Mouse (Mus musculus): ENCODE measurements at regions not wholly inside any gene's neighbourhood (a gene's known extent, or its start where the extent isn't known, plus 50 kb on each side); places are given as distances from the start of the nearest gene placed in this dataset.

DNA sequence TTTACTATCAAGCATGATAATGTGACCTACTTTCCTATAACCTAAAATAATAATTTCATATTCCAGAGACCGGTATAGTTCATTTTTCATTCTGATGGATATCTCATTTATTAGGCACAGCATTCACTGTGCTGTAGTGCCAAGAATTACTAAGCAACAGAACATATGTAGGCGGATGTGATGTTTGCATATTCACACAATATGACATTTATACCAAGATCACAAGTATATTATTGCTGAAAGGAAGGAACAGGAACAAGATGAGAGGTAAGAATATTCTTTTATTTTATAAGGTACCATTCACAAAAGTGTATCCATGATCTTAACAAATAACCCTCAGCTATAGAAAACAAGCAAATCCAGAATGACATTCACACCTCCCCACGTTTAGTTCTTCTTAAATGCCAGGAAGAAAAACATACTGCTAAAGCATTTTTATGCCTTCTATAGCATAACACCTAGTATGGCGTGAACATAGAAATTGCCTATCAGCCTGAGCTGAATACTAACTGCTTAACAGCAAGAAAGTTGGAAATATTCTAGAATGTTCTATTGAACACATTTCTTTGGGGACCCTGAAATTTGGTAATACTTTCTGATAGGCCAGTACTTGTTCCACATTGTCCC, 1062.8 kb upstream of the Acvr2a start:
- no peak for DNase-seq (ENCODE audit: low spot score)
- Histone ChIP-seq H3K27ac (ENCODE audit: low read length) (no peak overlapping the region), H3K4me1 (ENCODE audit: insufficient read depth, low read depth, low read length) (no peaks in the 10 kb centered on the region), H3K27me3 (replicated peaks; ENCODE audit: insufficient read depth, low read length) (no peaks in the 10 kb centered on the region), H3K9ac (replicated peaks; ENCODE audit: low read depth) (no peak overlapping the region), H3K4me2 (replicated peaks; ENCODE audit: low read depth, low read length) (no peak overlapping the region), H3K4me3 (ENCODE audit: low read depth, low read length) (no peak overlapping the region), H3K9me3 (ENCODE audit: low read length) (no peaks in the 10 kb centered on the region), H3K36me3 (ENCODE audit: insufficient read depth, low read length) (no peaks in the 10 kb centered on the region)
- WGBS: 74% methylated on average over 4 of the region's 4 CpGs
- no peak for ATAC-seq
- TF ChIP-seq CTCF (IDR thresholded peaks at IDR 0.05) (no peak), EP300 (IDR thresholded peaks at IDR 0.05) (no peak)

DNA sequence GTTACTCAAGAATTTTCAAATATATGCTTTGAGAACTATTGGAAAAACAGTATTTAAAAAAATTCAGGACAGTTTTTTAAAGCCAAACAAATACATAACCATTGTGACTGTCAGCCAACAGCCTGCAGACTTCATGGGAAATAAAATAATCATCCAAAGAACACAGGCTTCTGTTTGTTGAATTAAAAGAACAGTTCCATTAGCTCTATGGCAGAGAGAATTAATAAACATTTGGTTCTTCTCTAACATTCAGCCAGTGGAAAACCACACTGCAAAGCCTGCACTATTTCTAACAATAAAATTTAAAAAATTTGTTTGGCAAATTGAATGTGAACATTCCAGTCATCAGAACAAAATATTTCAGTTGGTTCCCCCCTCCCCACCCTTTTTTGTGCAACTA, 1058.2 kb upstream of the Acvr2a start:
- TF ChIP-seq EP300 (IDR thresholded peaks at IDR 0.05) (no peak), CTCF (IDR thresholded peaks at IDR 0.05) (no peak)

DNA sequence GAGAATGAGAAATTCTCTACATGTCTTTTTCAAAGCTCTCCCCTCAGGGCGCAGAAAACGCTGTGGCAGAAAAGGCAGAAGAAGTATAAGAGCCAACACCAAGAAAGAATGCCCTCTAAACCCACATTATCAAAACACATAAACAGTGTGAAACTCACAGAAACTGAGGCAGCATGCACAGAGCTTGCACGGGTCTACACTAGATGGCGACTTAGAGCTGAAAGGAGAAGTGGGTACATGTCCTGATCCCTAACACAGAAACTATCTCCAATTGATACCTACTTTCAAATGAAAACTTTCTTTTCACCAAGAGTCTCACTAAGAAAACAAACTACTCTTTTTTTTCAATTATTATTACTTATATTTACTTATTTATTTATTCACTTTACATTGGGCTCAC, 1057.7 kb upstream of the Acvr2a start:
- no peak overlapping the region for H3K9ac ChIP-seq (replicated peaks; ENCODE audit: low read depth)
- H3K4me3 ChIP-seq (ENCODE audit: low read depth, low read length): no peak overlapping the region
- ATAC-seq (no peak), DNase-seq (ENCODE audit: low spot score) (no peak)
- H3K4me2 ChIP-seq (replicated peaks; ENCODE audit: low read depth, low read length): no peak overlapping the region
- no peak overlapping the region for H3K27ac ChIP-seq (ENCODE audit: low read length)
- H3K4me1 ChIP-seq (ENCODE audit: insufficient read depth, low read depth, low read length): no peaks in the 10 kb centered on the region
- WGBS: 58% methylated on average over 4 of the region's 4 CpGs
- peak; percentile 27; the same call in 1 of the 2 replicates for TF ChIP-seq CTCF (IDR thresholded peaks at IDR 0.05)
- no peak for TF ChIP-seq EP300 (IDR thresholded peaks at IDR 0.05)
- H3K36me3 ChIP-seq (ENCODE audit: insufficient read depth, low read length): no peaks in the 10 kb centered on the region
- H3K9me3 ChIP-seq (ENCODE audit: low read length): no peaks in the 10 kb centered on the region
- H3K27me3 ChIP-seq (replicated peaks; ENCODE audit: insufficient read depth, low read length): no peaks in the 10 kb centered on the region

More for the DNA sequence above, 1058.2 kb upstream of the Acvr2a start:
- no peaks in the 10 kb centered on the region for H3K9me3 ChIP-seq (ENCODE audit: low read length)
- no peak overlapping the region for H3K4me2 ChIP-seq (replicated peaks; ENCODE audit: low read depth, low read length)
- H3K36me3 ChIP-seq (ENCODE audit: insufficient read depth, low read length): no peaks in the 10 kb centered on the region
- no peak overlapping the region for H3K9ac ChIP-seq (replicated peaks; ENCODE audit: low read depth)
- H3K4me3 ChIP-seq (ENCODE audit: low read depth, low read length): no peak overlapping the region
- ATAC-seq (no peak), DNase-seq (ENCODE audit: low spot score) (no peak)
- no peaks in the 10 kb centered on the region for H3K4me1 ChIP-seq (ENCODE audit: insufficient read depth, low read depth, low read length)
- H3K27me3 ChIP-seq (replicated peaks; ENCODE audit: insufficient read depth, low read length): no peaks in the 10 kb centered on the region
- no peak overlapping the region for H3K27ac ChIP-seq (ENCODE audit: low read length)

GRCm38 (mm10) chr2:47775766-47776165, 1038.1 kb upstream of the Acvr2a start:
- Histone ChIP-seq H3K4me1 (ENCODE audit: insufficient read depth, low read depth, low read length) (no peaks in the 10 kb centered on the region), H3K36me3 (ENCODE audit: insufficient read depth, low read length) (no peaks in the 10 kb centered on the region), H3K27me3 (replicated peaks; ENCODE audit: insufficient read depth, low read length) (no peaks in the 10 kb centered on the region), H3K9me3 (ENCODE audit: low read length) (no peaks in the 10 kb centered on the region), H3K4me2 (replicated peaks; ENCODE audit: low read depth, low read length) (no peak overlapping the region), H3K4me3 (ENCODE audit: low read depth, low read length) (no peak overlapping the region), H3K9ac (replicated peaks; ENCODE audit: low read depth) (no peak overlapping the region), H3K27ac (ENCODE audit: low read length) (no peak overlapping the region)
- DNase-seq (ENCODE audit: low spot score) (no peak), ATAC-seq (no peak)
- WGBS: 24% methylated on average over 1 of the region's 1 CpGs
- TF ChIP-seq CTCF (IDR thresholded peaks at IDR 0.05): no peak
- no peak for TF ChIP-seq EP300 (IDR thresholded peaks at IDR 0.05)

DNA sequence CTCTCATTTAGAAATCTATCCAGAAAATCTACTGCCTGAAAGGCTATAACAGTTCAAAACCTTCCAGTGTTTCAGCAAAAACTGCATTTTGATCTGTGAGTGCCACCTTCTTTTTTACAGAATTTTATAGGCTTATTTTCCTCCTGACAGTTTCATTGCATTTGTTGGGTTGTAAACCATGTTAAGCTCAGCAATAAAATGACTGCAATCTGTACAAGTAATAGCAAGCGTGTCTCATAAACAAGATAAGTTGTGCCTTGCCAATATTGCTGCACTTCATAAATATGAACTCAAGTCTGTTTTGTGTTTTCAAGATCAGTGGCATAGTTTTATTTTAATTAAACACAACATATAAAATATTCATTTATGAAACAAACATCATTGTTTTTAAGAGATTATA, 1036.9 kb upstream of the Acvr2a start:
- H3K9me3 ChIP-seq (ENCODE audit: low read length): no peaks in the 10 kb centered on the region
- ATAC-seq (no peak), DNase-seq (ENCODE audit: low spot score) (no peak)
- TF ChIP-seq EP300 (IDR thresholded peaks at IDR 0.05): no peak
- no peak for TF ChIP-seq CTCF (IDR thresholded peaks at IDR 0.05)
- H3K4me1 ChIP-seq (ENCODE audit: insufficient read depth, low read depth, low read length): no peaks in the 10 kb centered on the region
- H3K4me3 ChIP-seq (ENCODE audit: low read depth, low read length): no peak overlapping the region
- H3K36me3 ChIP-seq (ENCODE audit: insufficient read depth, low read length): no peaks in the 10 kb centered on the region
- no peak overlapping the region for H3K4me2 ChIP-seq (replicated peaks; ENCODE audit: low read depth, low read length)
- WGBS: 74% methylated on average over 1 of the region's 1 CpGs
- H3K9ac ChIP-seq (replicated peaks; ENCODE audit: low read depth): no peak overlapping the region
- no peak overlapping the region for H3K27ac ChIP-seq (ENCODE audit: low read length)
- no peaks in the 10 kb centered on the region for H3K27me3 ChIP-seq (replicated peaks; ENCODE audit: insufficient read depth, low read length)

DNA sequence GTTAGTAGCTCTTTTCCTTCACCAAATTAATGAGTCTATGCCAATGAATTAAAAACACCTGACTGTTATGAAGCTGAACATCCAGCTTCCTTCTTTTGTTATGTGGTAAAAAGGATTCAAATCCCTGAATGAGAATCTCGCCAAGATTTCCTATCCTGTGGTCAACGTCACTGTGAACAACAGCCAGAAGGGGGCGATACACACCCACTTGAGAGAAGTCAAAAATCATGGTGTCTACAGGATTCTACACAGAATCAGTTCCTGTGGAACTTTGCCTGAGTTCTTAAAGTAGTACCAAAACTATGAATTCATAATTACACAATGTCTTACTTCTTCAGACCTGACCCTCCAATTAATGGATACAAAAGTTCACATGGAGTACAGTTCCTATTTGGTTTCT, 1028.1 kb upstream of the Acvr2a start:
- ATAC-seq (peak; percentile 54; the same call in 1 of the 2 replicates), DNase-seq (ENCODE audit: low spot score) (peak; percentile 80)
- Histone ChIP-seq H3K4me3 (ENCODE audit: low read depth, low read length) (no peak overlapping the region), H3K4me1 (ENCODE audit: insufficient read depth, low read depth, low read length) (no peaks in the 10 kb centered on the region), H3K27me3 (replicated peaks; ENCODE audit: insufficient read depth, low read length) (no peaks in the 10 kb centered on the region), H3K27ac (ENCODE audit: low read length) (no peak overlapping the region), H3K9ac (replicated peaks; ENCODE audit: low read depth) (no peak overlapping the region), H3K9me3 (ENCODE audit: low read length) (no peaks in the 10 kb centered on the region), H3K4me2 (replicated peaks; ENCODE audit: low read depth, low read length) (no peak overlapping the region), H3K36me3 (ENCODE audit: insufficient read depth, low read length) (no peaks in the 10 kb centered on the region)
- 8% methylated on average over 3 of the region's 3 CpGs for WGBS
- TF ChIP-seq CTCF (IDR thresholded peaks at IDR 0.05) (peak; percentile 81), EP300 (IDR thresholded peaks at IDR 0.05) (no peak)

Measured in lung, postnatal 0 days (tissue).